Mouse (Mus musculus) urinary bladder, postnatal 25 days (tissue): ENCODE data around the gene Plaur.
A peak's percentile ranks its signal among the peaks of the same experiment; 100 is the strongest.

ENCODE experiments used
- DNase-seq: peaks from one replicate; pipeline ENCODE4 v3.0.0; 2022; ENCODE audit warnings: low spot score

Gene Plaur

GRCm38 (mm10) chr7:24462388-24463319, at the start of gene Plaur:
Plaur (plus strand) TSS chr7:24462484.
- peak; percentile 47 for DNase-seq

GRCm38 (mm10) chr7:24413630-24414029, 48.7 kb upstream of the Plaur start:
- DNase-seq, result no peak

- DNase-seq, result no peak
Measured at GRCm38 (mm10) chr7:24415261-24415660, 47.0 kb upstream of the Plaur start.

DNA sequence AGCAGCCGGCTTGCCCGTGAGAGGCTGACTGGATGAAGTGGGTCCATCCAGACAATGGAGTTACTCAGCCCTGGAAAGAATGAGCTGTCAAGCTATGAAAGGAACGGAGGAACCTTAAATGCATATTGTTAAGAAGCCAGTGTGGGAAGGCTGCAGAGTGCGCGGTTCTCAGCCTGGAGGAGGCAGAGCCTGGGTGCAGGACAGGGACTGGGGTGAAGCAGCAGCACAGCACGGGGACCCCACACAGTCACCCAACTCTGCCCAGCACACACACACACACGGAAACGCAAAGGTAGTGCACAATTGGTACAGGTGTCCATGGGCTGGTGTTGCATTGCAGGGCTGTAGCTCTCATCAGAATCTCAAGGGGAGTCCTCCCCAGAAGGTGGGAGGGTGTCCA, 42.7 kb upstream of the Plaur start:
- no peak for DNase-seq

- DNase-seq, result no peak
Measured at GRCm38 (mm10) chr7:24421648-24422047, 40.6 kb upstream of the Plaur start.

DNA sequence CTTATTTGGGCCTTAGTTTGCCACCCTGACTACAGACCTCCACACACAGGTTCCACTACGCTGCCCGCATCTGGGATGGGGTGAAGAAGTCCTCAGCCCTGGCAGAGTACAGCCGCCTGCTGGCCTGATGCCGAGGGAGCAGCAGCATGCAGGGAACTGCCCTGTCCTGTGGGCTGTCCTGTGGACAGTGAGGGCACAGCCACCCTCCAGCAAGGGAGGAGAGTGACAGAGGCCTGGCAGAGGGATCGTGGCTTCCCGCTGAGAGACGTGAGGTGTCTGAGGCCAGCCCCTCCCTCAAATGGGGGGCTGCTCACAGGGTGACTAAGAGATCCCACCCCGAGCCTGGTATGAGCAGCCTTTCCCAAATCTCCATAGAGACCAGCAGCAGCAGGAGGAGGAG, 40.0 kb upstream of the Plaur start:
- no peak for DNase-seq

- DNase-seq, result no peak
Measured at GRCm38 (mm10) chr7:24423107-24423763, 39.0 kb upstream of the Plaur start.

- DNase-seq, result no peak
Measured at GRCm38 (mm10) chr7:24423956-24424732, 38.1 kb upstream of the Plaur start.

- DNase-seq, result no peak
Measured at GRCm38 (mm10) chr7:24425919-24426318, 36.4 kb upstream of the Plaur start.

GRCm38 (mm10) chr7:24427168-24427567, 35.1 kb upstream of the Plaur start:
- no peak for DNase-seq

- DNase-seq, result no peak
Measured at GRCm38 (mm10) chr7:24428725-24429124, 33.6 kb upstream of the Plaur start.

DNA sequence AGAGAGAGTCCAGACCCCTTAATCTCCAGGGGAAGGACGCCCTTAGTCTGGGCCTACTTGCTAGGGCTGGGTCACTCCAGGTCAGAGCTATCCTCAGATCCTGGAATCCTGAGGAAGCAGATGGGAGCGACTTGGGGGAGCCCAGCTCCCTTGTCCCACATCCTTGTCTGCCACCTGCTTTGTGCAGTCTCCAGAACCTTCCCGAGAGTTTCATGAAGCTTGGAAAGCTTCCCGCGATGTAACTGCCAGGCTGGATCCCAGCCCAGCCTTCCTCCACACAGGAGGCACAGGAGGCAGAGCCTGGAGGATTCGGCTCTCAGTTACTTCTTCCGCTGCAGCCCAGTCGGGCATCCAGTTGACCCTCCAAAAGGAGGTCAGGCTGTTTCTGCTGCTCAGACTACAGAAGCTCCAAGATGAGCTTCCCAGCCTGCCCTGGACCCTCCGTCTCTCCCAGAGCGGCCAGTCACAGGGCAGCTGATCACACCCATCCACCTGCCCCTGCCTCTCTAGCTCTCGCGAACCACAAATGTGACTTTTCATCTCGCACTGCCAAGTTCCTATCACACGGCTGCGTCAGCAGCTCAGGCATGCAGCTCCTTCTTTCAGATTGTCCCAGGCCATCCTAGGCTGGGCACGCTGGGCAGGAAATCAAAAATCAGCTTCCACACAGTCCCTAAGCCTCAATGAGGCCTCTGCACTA, 32.7 kb upstream of the Plaur start:
- DNase-seq, result no peak

DNA sequence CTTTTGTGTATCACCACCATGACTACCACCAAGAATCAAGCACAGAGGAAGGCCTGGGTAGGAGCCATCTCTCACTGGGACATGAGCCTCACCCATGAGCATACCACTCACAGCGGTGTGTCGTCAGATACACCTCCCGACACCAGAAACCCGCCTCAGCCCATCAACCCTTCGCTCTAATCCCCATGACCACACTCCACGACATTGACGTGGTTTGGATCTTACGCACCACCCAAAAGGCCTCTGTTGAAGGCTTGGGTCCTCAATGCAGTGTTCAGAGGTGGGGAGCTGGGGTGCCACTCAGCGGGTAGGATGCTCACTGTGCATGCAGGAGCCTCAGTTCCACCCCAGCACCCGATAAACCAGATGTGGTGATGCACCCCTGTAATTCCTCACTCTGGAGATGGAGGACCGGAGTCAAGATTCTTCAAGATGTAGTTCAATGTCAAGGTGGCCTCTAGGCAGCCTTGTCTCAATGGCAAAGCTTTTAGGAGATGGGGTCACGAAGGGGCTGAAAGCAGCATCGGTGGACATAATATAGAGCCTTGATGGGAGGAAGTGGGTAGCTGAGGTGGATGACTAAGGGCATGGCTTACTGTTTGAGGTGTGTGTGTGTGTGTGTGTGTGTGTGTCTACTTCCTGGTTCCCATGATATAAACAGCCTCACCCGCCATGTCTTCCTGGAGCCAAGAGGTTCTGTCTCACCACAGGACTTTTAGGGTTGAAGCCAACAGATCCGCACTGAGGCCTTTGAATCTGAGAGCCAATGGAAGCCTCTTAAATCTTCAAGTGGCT, 31.5 kb upstream of the Plaur start:
- DNase-seq, result no peak

GRCm38 (mm10) chr7:24431713-24432112, 30.6 kb upstream of the Plaur start:
- DNase-seq, result no peak

DNA sequence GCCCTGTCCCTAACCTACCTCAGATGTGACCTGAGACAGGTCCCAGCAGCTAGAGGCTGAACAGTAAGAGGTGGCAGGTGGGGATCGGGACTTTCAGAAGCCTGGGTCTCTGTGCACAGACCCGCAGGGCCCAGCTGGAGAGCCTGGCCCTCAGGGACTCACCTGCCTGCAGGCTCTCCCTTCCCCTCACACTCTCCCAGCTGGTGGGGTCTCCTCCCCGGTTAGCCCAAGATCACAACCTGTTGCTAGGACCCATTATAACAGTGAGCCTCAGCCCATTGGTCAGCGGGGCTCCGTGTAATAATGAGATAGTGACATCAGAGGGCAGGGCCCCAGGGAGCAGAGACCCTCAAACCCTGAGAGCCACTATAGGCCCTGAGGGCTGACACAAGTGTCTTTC, 27.0 kb upstream of the Plaur start:
- DNase-seq, result no peak

GRCm38 (mm10) chr7:24437981-24438380, 24.3 kb upstream of the Plaur start:
- DNase-seq, result no peak

- DNase-seq, result no peak
Measured at GRCm38 (mm10) chr7:24439191-24439590, 23.1 kb upstream of the Plaur start.

GRCm38 (mm10) chr7:24439891-24440290, 22.4 kb upstream of the Plaur start:
- DNase-seq, result no peak

- DNase-seq, result peak; percentile 63
Measured at GRCm38 (mm10) chr7:24441785-24442184, 20.5 kb upstream of the Plaur start.

- no peak for DNase-seq
Measured at GRCm38 (mm10) chr7:24442313-24442712, 20.0 kb upstream of the Plaur start.

- DNase-seq, result no peak
Measured at GRCm38 (mm10) chr7:24445266-24445926, 16.9 kb upstream of the Plaur start.
